Mouse (Mus musculus): Measurements from ENCODE around the gene Fam129b. TPM values are rescaled to one million over a fixed set of nuclear protein-coding genes. Genes with fewer than 3 reads are reported as not detected.
A peak's percentile ranks its signal among the peaks of the same experiment; 100 is the strongest.

Gene Fam129b
- polyA plus RNA-seq (2014; fragmentation: Nextera tagmentation; extraction: Ambion mirVana), result 11.8 and 18.3 TPM in 2 replicates

DNA sequence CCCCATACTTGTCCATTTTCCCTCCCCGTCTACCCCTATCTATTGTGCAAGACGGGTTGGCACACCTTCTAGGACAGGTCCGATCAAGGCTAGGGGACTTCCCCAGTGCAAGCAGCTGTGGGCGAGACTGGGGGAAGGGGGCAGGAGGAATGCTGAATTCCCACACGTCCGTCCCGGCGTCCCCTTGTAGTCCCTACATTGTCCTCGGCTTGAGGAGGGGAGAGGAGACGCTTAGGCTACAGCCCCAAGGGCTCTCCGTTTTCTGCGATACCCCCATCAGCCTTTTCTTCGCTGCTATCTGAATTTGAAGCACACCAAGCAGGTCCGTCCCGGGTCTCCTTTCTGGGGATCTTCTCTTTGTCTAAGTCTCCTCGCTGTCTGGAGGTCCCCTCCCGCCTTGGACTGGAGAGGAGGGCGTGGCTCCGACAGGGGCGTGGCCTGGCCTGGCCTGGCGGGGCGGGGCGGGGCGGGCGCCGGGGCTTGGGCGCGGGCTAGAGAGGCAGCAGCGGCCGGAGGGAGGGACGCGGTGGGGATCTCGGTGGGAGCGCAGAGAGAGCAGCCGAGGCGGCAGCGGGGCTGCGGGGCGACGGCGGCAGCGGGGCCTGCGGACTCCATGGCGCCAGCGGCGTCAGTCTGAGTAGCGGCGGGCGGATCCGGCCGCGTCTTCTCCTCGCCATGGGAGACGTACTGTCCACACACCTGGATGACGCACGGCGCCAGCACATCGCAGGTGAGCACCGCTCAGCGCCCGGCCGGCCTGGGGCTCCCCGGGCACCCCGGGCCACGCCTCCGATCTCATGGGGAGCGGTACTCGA lies at the start of gene Fam129b:
Gene Fam129b, plus strand, starts transcription at position 440 of the 815 bp plus-strand sequence.
- Histone ChIP-seq H3K4me2 (ENCODE audit: low read depth, low read length) (peak within 1 kb of the TSS; percentile 85), H3K9me3 (ENCODE audit: control insufficient read depth, low read length) (no peaks in the 10 kb centered on the region), H3K4me3 (ENCODE audit: low read depth, low read length) (peak within 1 kb of the TSS; percentile 67), H3K36me3 (ENCODE audit: control insufficient read depth, insufficient read depth, low read length) (no peaks in the 10 kb centered on the region), H3K27ac (ENCODE audit: low read depth, low read length) (peak within 1 kb of the TSS; percentile 92), H3K9ac (replicated peaks; ENCODE audit: low read depth, low read length) (peak within 1 kb of the TSS; percentile 97), H3K4me1 (ENCODE audit: control insufficient read depth, insufficient read depth, low read length) (peaks cover 28% of the 10 kb centered on the region), H3K27me3 (ENCODE audit: control insufficient read depth, insufficient read depth, low read length) (no peaks in the 10 kb centered on the region)
- peak; percentile 90 for ATAC-seq (ENCODE audit: low read depth)
- WGBS, result under 1% methylated on average over 60 of the region's 68 CpGs

DNA sequence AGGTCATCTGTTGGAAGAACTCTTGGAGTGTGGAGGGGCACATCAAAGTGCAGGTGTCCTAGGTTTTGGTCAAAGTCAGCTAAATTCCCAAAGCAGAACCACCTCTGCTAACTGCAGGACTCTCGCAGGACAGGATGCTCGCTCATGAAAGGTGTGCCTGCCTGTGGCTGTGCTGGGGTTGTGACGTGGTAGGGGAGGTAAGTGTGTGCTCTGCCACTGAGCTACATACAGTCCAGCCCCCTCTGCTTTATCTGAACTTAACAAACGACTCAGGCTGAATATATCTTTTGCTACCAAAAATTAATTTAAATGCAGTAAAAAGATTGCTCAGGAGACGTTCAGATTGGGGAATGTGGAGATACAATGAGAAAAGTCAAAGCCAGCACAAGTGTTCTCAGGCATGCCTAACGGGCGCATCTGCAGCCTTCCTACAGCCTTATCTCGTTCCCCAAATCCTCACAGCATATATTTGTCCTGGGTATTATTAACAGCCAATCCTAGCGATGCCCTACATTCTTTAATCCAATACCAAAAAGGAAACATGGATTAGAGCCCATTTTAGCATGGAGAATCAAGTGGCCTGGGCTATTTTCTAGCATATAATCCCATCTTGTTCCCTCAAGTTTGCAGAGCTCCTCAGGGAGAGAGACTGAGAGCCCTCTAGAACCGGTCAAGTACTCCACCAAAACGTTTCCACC lies 46.8 kb upstream of the Fam129b start:
- H3K9me3 ChIP-seq (ENCODE audit: control insufficient read depth, low read length), result no peaks in the 10 kb centered on the region
- peaks cover 5% of the 10 kb centered on the region for H3K4me1 ChIP-seq (ENCODE audit: control insufficient read depth, insufficient read depth, low read length)
- 84% methylated on average over 11 of the region's 11 CpGs for WGBS
- H3K9ac ChIP-seq (replicated peaks; ENCODE audit: low read depth, low read length), result no peak overlapping the region
- ATAC-seq (ENCODE audit: low read depth), result no peak
- no peak overlapping the region for H3K4me2 ChIP-seq (ENCODE audit: low read depth, low read length)
- no peaks in the 10 kb centered on the region for H3K27me3 ChIP-seq (ENCODE audit: control insufficient read depth, insufficient read depth, low read length)
- H3K4me3 ChIP-seq (ENCODE audit: low read depth, low read length), result no peak overlapping the region
- no peak overlapping the region for H3K27ac ChIP-seq (ENCODE audit: low read depth, low read length)
- H3K36me3 ChIP-seq (ENCODE audit: control insufficient read depth, insufficient read depth, low read length), result no peaks in the 10 kb centered on the region

DNA sequence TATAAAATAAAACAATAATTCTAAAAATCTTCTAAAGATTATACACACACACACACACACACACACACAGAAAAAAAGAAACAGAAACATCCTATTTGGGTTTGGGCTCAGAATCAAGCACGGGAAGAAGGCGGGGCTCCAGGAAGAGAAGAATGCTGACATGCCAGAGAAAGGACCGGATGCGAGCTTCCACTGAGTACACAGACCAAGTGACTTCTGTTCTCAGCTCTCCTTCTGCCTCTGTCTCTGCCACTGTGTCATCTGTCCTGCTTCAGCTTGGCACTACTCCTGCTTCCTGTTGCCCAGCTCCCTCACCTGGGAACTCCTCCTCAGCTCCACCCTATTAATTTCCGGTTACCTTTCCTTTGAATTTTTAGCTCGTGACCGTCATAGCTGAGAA lies 41.4 kb upstream of the Fam129b start:
- ATAC-seq (ENCODE audit: low read depth), result no peak
- Histone ChIP-seq H3K9me3 (ENCODE audit: control insufficient read depth, low read length) (no peaks in the 10 kb centered on the region), H3K27ac (ENCODE audit: low read depth, low read length) (no peak overlapping the region), H3K9ac (replicated peaks; ENCODE audit: low read depth, low read length) (no peak overlapping the region), H3K27me3 (ENCODE audit: control insufficient read depth, insufficient read depth, low read length) (no peaks in the 10 kb centered on the region), H3K36me3 (ENCODE audit: control insufficient read depth, insufficient read depth, low read length) (no peaks in the 10 kb centered on the region), H3K4me1 (ENCODE audit: control insufficient read depth, insufficient read depth, low read length) (no peaks in the 10 kb centered on the region), H3K4me2 (ENCODE audit: low read depth, low read length) (no peak overlapping the region), H3K4me3 (ENCODE audit: low read depth, low read length) (no peak overlapping the region)
- WGBS, result 71% methylated on average over 7 of the region's 7 CpGs

DNA sequence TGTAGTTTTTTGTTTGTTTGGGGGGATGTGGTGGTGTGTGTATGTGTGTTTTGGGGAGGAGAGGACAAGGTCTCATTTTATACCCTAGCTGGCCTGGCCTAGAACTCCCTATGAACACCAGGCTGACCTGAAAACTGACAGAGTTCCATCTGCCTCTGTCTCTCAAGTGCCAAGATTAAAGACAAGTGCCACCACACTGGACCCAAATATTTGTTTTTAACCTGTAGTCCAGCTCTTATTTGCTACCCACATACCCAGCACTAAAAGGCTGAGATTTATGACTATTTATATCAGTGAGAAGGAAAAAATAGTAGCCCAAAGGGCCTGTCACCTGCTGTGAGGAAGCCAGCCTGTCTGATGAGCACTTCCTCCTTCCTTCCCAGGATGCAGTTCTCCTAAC lies 40.3 kb upstream of the Fam129b start:
- H3K36me3 ChIP-seq (ENCODE audit: control insufficient read depth, insufficient read depth, low read length), result no peaks in the 10 kb centered on the region
- H3K4me1 ChIP-seq (ENCODE audit: control insufficient read depth, insufficient read depth, low read length), result no peaks in the 10 kb centered on the region
- no peak overlapping the region for H3K4me3 ChIP-seq (ENCODE audit: low read depth, low read length)
- H3K9me3 ChIP-seq (ENCODE audit: control insufficient read depth, low read length), result no peaks in the 10 kb centered on the region
- H3K9ac ChIP-seq (replicated peaks; ENCODE audit: low read depth, low read length), result no peak overlapping the region
- no peak for ATAC-seq (ENCODE audit: low read depth)
- no peak overlapping the region for H3K4me2 ChIP-seq (ENCODE audit: low read depth, low read length)
- no peaks in the 10 kb centered on the region for H3K27me3 ChIP-seq (ENCODE audit: control insufficient read depth, insufficient read depth, low read length)
- H3K27ac ChIP-seq (ENCODE audit: low read depth, low read length), result no peak overlapping the region

DNA sequence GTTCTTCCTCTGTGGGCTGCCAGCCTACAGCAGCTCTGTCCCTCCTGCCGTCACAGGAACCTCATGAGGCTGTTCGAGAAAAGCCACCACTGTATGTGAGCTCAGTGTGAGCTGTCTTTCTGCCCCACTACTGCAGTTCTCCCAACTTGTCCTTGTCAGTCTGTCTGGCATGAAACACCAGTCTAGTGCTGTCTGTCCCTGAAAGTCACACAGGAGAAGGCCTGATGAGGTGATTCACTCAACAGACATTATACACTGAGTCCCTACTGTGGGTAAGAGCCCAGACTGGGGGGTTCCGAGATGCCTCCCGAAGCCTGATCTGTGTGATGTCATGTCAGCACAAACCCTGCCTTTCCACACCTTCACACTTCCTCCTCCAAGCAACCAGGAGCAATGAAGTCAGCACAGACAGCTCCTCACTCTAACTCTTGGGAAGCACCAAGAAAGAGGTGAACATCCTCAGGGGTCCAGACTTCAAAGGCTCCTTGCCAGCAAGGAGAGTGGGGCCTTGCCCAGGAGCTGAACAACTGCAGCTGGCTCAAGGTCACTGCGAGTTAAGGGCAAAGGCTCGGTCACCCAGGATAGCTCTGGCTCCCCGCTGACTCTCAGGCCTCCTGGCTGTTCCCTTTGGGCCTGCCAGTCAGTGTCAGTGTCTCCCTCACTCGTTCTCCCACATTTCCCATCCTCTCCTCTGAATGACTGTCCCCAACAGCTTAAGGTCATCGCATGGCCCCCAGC lies 37.6 kb upstream of the Fam129b start:
- WGBS, result 63% methylated on average over 9 of the region's 9 CpGs

DNA sequence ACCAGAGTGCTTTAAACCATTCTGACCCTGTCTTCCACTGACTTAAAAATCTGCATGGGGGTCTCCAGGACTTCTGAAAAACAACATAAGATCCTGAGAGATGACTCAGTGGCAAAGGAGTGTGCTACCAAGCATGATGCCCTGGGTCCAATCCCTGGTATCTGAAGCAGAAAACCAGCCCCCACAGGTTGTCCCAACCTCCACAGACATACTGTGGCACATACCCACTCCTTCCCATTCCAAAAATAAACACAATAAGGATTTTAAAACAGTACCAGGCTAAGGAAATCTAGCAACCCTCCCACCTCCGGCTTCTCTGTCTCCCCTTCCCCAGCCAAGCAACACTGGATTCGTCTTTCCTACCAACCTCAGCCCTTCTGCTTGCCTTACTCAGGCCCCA lies 36.7 kb upstream of the Fam129b start:
- Histone ChIP-seq H3K36me3 (ENCODE audit: control insufficient read depth, insufficient read depth, low read length) (no peaks in the 10 kb centered on the region; the same call in 1 of the 2 replicates), H3K27me3 (ENCODE audit: control insufficient read depth, insufficient read depth, low read length) (no peaks in the 10 kb centered on the region), H3K4me2 (ENCODE audit: low read depth, low read length) (no peak overlapping the region), H3K4me3 (ENCODE audit: low read depth, low read length) (no peak overlapping the region), H3K27ac (ENCODE audit: low read depth, low read length) (no peak overlapping the region), H3K4me1 (ENCODE audit: control insufficient read depth, insufficient read depth, low read length) (no peaks in the 10 kb centered on the region), H3K9me3 (ENCODE audit: control insufficient read depth, low read length) (no peaks in the 10 kb centered on the region), H3K9ac (replicated peaks; ENCODE audit: low read depth, low read length) (no peak overlapping the region)
- no peak for ATAC-seq (ENCODE audit: low read depth)
- 72% methylated on average over 2 of the region's 2 CpGs for WGBS

More for the DNA sequence above, 37.6 kb upstream of the Fam129b start:
- no peak overlapping the region for H3K4me3 ChIP-seq (ENCODE audit: low read depth, low read length)
- no peaks in the 10 kb centered on the region; the same call in 1 of the 2 replicates for H3K36me3 ChIP-seq (ENCODE audit: control insufficient read depth, insufficient read depth, low read length)
- no peaks in the 10 kb centered on the region for H3K4me1 ChIP-seq (ENCODE audit: control insufficient read depth, insufficient read depth, low read length)
- H3K27me3 ChIP-seq (ENCODE audit: control insufficient read depth, insufficient read depth, low read length), result no peaks in the 10 kb centered on the region
- no peak overlapping the region for H3K4me2 ChIP-seq (ENCODE audit: low read depth, low read length)
- H3K9me3 ChIP-seq (ENCODE audit: control insufficient read depth, low read length), result no peaks in the 10 kb centered on the region
- no peak overlapping the region for H3K9ac ChIP-seq (replicated peaks; ENCODE audit: low read depth, low read length)
- no peak overlapping the region for H3K27ac ChIP-seq (ENCODE audit: low read depth, low read length)
- ATAC-seq (ENCODE audit: low read depth), result no peak

DNA sequence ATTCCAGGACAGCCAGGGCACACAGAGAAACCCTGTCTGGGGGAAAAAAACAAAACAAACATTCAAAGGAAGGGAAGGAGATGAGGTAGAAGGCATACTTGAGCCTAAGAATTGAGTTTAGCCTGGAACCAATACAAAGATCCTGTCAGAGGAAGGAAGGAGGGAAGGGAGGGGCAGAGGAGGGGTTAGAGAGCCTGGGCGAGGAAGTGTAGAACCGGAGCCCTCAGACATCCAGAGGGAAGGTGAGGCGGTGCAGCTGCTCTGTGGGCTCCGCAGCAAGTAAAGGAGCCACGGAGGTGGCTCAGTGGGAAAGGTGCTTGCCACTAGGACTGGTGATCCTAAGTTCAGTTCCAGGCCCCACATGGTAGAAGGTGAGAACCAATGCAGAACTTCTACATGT lies 34.8 kb upstream of the Fam129b start:
- H3K9me3 ChIP-seq (ENCODE audit: control insufficient read depth, low read length), result no peaks in the 10 kb centered on the region
- WGBS, result 72% methylated on average over 5 of the region's 5 CpGs
- no peak overlapping the region for H3K4me3 ChIP-seq (ENCODE audit: low read depth, low read length)
- H3K36me3 ChIP-seq (ENCODE audit: control insufficient read depth, insufficient read depth, low read length), result no peaks in the 10 kb centered on the region; the same call in 1 of the 2 replicates
- peaks cover 6% of the 10 kb centered on the region; the same call in 1 of the 2 replicates for H3K4me1 ChIP-seq (ENCODE audit: control insufficient read depth, insufficient read depth, low read length)
- no peak overlapping the region for H3K9ac ChIP-seq (replicated peaks; ENCODE audit: low read depth, low read length)
- no peak overlapping the region for H3K27ac ChIP-seq (ENCODE audit: low read depth, low read length)
- no peak for ATAC-seq (ENCODE audit: low read depth)
- no peaks in the 10 kb centered on the region for H3K27me3 ChIP-seq (ENCODE audit: control insufficient read depth, insufficient read depth, low read length)
- H3K4me2 ChIP-seq (ENCODE audit: low read depth, low read length), result no peak overlapping the region

DNA sequence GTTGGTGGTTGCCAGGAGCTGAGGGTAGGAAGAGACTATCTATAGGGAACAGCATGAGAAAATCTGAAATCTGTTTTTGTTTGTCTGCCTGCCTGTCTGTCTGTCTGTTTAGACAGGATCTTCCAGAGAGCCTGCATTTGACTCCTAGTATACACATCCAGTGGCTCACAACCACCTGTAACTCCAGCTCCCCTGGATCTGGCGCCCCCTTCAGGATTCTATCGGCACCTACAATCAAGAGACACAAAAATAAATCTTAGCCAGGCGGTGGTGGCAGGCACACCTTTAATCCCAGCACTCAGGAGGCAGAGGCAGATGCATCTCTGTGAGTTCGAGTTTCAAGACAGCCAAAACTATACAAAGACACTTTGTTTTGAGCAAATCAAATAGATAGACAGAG lies 33.4 kb upstream of the Fam129b start:
- Histone ChIP-seq H3K27ac (ENCODE audit: low read depth, low read length) (no peak overlapping the region), H3K9me3 (ENCODE audit: control insufficient read depth, low read length) (no peaks in the 10 kb centered on the region), H3K36me3 (ENCODE audit: control insufficient read depth, insufficient read depth, low read length) (no peaks in the 10 kb centered on the region; the same call in 1 of the 2 replicates), H3K4me2 (ENCODE audit: low read depth, low read length) (no peak overlapping the region), H3K4me1 (ENCODE audit: control insufficient read depth, insufficient read depth, low read length) (peaks cover 6% of the 10 kb centered on the region; the same call in 1 of the 2 replicates), H3K27me3 (ENCODE audit: control insufficient read depth, insufficient read depth, low read length) (no peaks in the 10 kb centered on the region), H3K4me3 (ENCODE audit: low read depth, low read length) (no peak overlapping the region), H3K9ac (replicated peaks; ENCODE audit: low read depth, low read length) (no peak overlapping the region)
- WGBS, result 45% methylated on average over 4 of the region's 4 CpGs
- ATAC-seq (ENCODE audit: low read depth), result no peak

Data from neural tube, embryonic 14.5 days (tissue).